Mouse (Mus musculus): Measurements from ENCODE around the gene Sp8. TPM values are rescaled to one million over a fixed set of nuclear protein-coding genes. Genes with fewer than 3 reads are reported as not detected.

Gene Sp8
- polyA plus RNA-seq, 1 experiment from 2014 or later: 4.4 TPM

Other genes starting within 250 kb of the Sp8 start
- not detected in 2 replicates for gene Abcb5, start 120.1 kb downstream of the Sp8 start, polyA plus RNA-seq (2016; fragmentation: Nextera tagmentation; extraction: Ambion mirVana)